Mouse (Mus musculus) hindbrain, postnatal 0 days (tissue): Measurements from ENCODE around the gene Fam196b. TPM values are rescaled to one million over a fixed set of nuclear protein-coding genes. Genes with fewer than 3 reads are reported as not detected.

Experiments
- ATAC-seq: fragments of 200-750 bp; cut with Nextera tagmentation; 2 replicates; pipeline ENCODE4 v1.8.0; 2017; ENCODE audit warnings: mild to moderate bottlenecking, moderate TSS enrichment, moderate library complexity
- DNase-seq: peaks from one replicate; pipeline ENCODE4 v3.0.0-alpha.2; 2015; ENCODE audit warnings: low spot score
- H3K27ac ChIP-seq: fragments of 300-500 bp; sonication (generic); 2 replicates; pipeline ENCODE4 v1.5.1; 2014; ENCODE audit warnings: mild to moderate bottlenecking
- H3K27me3 ChIP-seq: fragments of 300-500 bp; sonication (generic); 2 replicates; pipeline ENCODE4 v1.6.1; 2014; ENCODE audit warnings: low read length, mixed read lengths; ENCODE audit not compliant: insufficient read depth
- H3K36me3 ChIP-seq: fragments of 300-500 bp; sonication (generic); 2 replicates; pipeline ENCODE4 v1.6.1; 2014; ENCODE audit warnings: low read length, mixed read lengths; ENCODE audit not compliant: insufficient read depth
- H3K4me1 ChIP-seq: fragments of 300-500 bp; sonication (generic); 2 replicates; pipeline ENCODE4 v1.6.1; 2014; ENCODE audit warnings: antibody characterized with exemption, low read length, mixed read lengths; ENCODE audit not compliant: insufficient read depth
- H3K4me2 ChIP-seq: fragments of 300-500 bp; sonication (generic); 2 replicates; pipeline ENCODE4 v1.6.1; 2014; ENCODE audit warnings: low read depth, mild to moderate bottlenecking, low read length, moderate library complexity, mixed read lengths
- H3K4me3 ChIP-seq: fragments of 300-500 bp; sonication (generic); 2 replicates; pipeline ENCODE4 v1.5.1; 2014; ENCODE audit warnings: low read length
- H3K9ac ChIP-seq: fragments of 300-500 bp; sonication (generic); replicated peaks from 2 replicates; pipeline ENCODE4 v1.6.1; 2014; ENCODE audit warnings: mild to moderate bottlenecking, low read length, moderate library complexity, mixed read lengths
- H3K9me3 ChIP-seq: fragments of 300-500 bp; sonication (generic); 2 replicates; pipeline ENCODE4 v1.6.1; 2016; ENCODE audit warnings: low read length, mixed read lengths
- CTCF ChIP-seq: IDR thresholded peaks from 2 replicates; pipeline ENCODE4 v1.5.1; 2016; ENCODE audit warnings: antibody characterized with exemption, control low read depth, low read depth
- WGBS: fragments of 180-500 bp; shearing (Covaris S2); extraction: QIAGEN DNeasy Blood & Tissue Kit; methylation state at CpG from one replicate; pipeline ENCODE4 v1.1.7; 2014; 5-methylcytosine and 5-hydroxymethylcytosine counted together
- polyA plus RNA-seq: library from polyadenylated mRNA; unstranded; fragments of >200 nt; fragmentation: Nextera tagmentation; extraction: Ambion mirVana; gene quantifications from 2 replicates; pipeline ENCODE4 v1.2.1, GENCODE M21; 2015
- total RNA-seq: library from RNA; depleted of rRNA; stranded (reverse); fragments of >200 nt; gene quantifications from 2 replicates; pipeline ENCODE4 v1.2.3, GENCODE M21; 2014

Fam196b gene
- total and polyA plus RNA-seq, 2 experiments from 2014 or later, result 2.1 to 6.8 TPM

GRCm38 (mm10) chr11:34397661-34398060 is 83.0 kb downstream of the Fam196b start:
- no peak for TF ChIP-seq CTCF
- Histone ChIP-seq H3K27ac (no peak overlapping the region), H3K9ac (no peak overlapping the region), H3K4me2 (no peak overlapping the region), H3K36me3 (no peaks in the 10 kb centered on the region), H3K4me3 (no peak overlapping the region), H3K9me3 (no peaks in the 10 kb centered on the region), H3K27me3 (no peaks in the 10 kb centered on the region), H3K4me1 (no peaks in the 10 kb centered on the region)
- DNase-seq, result no peak
- ATAC-seq, result no peak
- 93% methylated on average over 5 of the region's 5 CpGs for WGBS

- ATAC-seq (no peak), DNase-seq (no peak)
- TF ChIP-seq CTCF, result no peak
- no peak overlapping the region for H3K4me3 ChIP-seq
- no peaks in the 10 kb centered on the region for H3K36me3 ChIP-seq
- 94% methylated on average over 2 of the region's 2 CpGs for WGBS
- no peak overlapping the region for H3K4me2 ChIP-seq
- no peaks in the 10 kb centered on the region for H3K4me1 ChIP-seq
- no peak overlapping the region for H3K27ac ChIP-seq
- H3K9me3 ChIP-seq, result no peaks in the 10 kb centered on the region
- no peak overlapping the region for H3K9ac ChIP-seq
- H3K27me3 ChIP-seq, result no peaks in the 10 kb centered on the region
Measured at GRCm38 (mm10) chr11:34398555-34398954, 83.9 kb downstream of the Fam196b start.

GRCm38 (mm10) chr11:34401343-34401742 is 86.7 kb downstream of the Fam196b start:
- WGBS, result 79% methylated on average over 8 of the region's 8 CpGs
- no peak overlapping the region for H3K4me2 ChIP-seq
- TF ChIP-seq CTCF, result no peak
- H3K36me3 ChIP-seq, result no peaks in the 10 kb centered on the region
- no peaks in the 10 kb centered on the region for H3K9me3 ChIP-seq
- DNase-seq (no peak), ATAC-seq (no peak)
- no peaks in the 10 kb centered on the region for H3K4me1 ChIP-seq
- H3K4me3 ChIP-seq, result no peak overlapping the region
- no peak overlapping the region for H3K9ac ChIP-seq
- H3K27ac ChIP-seq, result no peak overlapping the region
- H3K27me3 ChIP-seq, result no peaks in the 10 kb centered on the region

- no peak for DNase-seq
- Histone ChIP-seq H3K9me3 (no peaks in the 10 kb centered on the region), H3K4me1 (no peaks in the 10 kb centered on the region), H3K27ac (no peak overlapping the region), H3K36me3 (no peaks in the 10 kb centered on the region), H3K4me2 (no peak overlapping the region), H3K27me3 (no peaks in the 10 kb centered on the region), H3K9ac (no peak overlapping the region), H3K4me3 (no peak overlapping the region)
- TF ChIP-seq CTCF, result no peak
- ATAC-seq, result no peak
- 90% methylated on average over 1 of the region's 1 CpGs for WGBS
Measured at GRCm38 (mm10) chr11:34405311-34405710, 90.7 kb downstream of the Fam196b start.

- peak; percentile 24; the same call in 1 of the 2 replicates for ATAC-seq
- no peak overlapping the region for H3K4me3 ChIP-seq
- 57% methylated on average over 8 of the region's 8 CpGs for WGBS
Measured at GRCm38 (mm10) chr11:34406309-34406708, 91.7 kb downstream of the Fam196b start.

GRCm38 (mm10) chr11:34406850-34407249 is 92.2 kb downstream of the Fam196b start:
- ATAC-seq, result no peak
- WGBS, result 38% methylated on average over 5 of the region's 5 CpGs

More at GRCm38 (mm10) chr11:34406309-34406708, 91.7 kb downstream of the Fam196b start:
- no peaks in the 10 kb centered on the region for H3K9me3 ChIP-seq
- no peak overlapping the region for H3K9ac ChIP-seq
- TF ChIP-seq CTCF, result no peak
- H3K4me1 ChIP-seq, result no peaks in the 10 kb centered on the region
- DNase-seq, result no peak
- H3K36me3 ChIP-seq, result no peaks in the 10 kb centered on the region
- no peak overlapping the region for H3K27ac ChIP-seq
- no peak overlapping the region for H3K4me2 ChIP-seq
- no peaks in the 10 kb centered on the region for H3K27me3 ChIP-seq

GRCm38 (mm10) chr11:34415884-34416618 is 101.4 kb downstream of the Fam196b start:
- 32% methylated on average over 9 of the region's 9 CpGs for WGBS
- H3K36me3 ChIP-seq, result no peaks in the 10 kb centered on the region
- ATAC-seq (peak; percentile 58; the same call in 1 of the 2 replicates), DNase-seq (peak; percentile 52)
- no peak overlapping the region for H3K4me2 ChIP-seq
- no peaks in the 10 kb centered on the region for H3K27me3 ChIP-seq
- H3K27ac ChIP-seq, result no peak overlapping the region
- H3K9me3 ChIP-seq, result no peaks in the 10 kb centered on the region
- TF ChIP-seq CTCF, result no peak
- no peak overlapping the region for H3K9ac ChIP-seq
- no peak overlapping the region for H3K4me3 ChIP-seq
- peaks cover 4% of the 10 kb centered on the region for H3K4me1 ChIP-seq

More at GRCm38 (mm10) chr11:34406850-34407249, 92.2 kb downstream of the Fam196b start:
- H3K4me1 ChIP-seq, result no peaks in the 10 kb centered on the region
- H3K36me3 ChIP-seq, result no peaks in the 10 kb centered on the region
- H3K27me3 ChIP-seq, result no peaks in the 10 kb centered on the region
- no peaks in the 10 kb centered on the region for H3K9me3 ChIP-seq
- H3K4me3 ChIP-seq, result no peak overlapping the region
- no peak overlapping the region for H3K4me2 ChIP-seq
- peak; percentile 28 for DNase-seq
- H3K27ac ChIP-seq, result no peak overlapping the region
- no peak for TF ChIP-seq CTCF
- H3K9ac ChIP-seq, result no peak overlapping the region
